Mouse (Mus musculus) myocyte (in vitro differentiated cells): ENCODE data around the gene Map3k3. TPM values are rescaled to one million over a fixed set of nuclear protein-coding genes. Genes with fewer than 3 reads are reported as not detected.

Experiments used
- H3K27me3 ChIP-seq: one replicate; pipeline ENCODE4 v1.6.1; 2011; ENCODE audit not compliant: control insufficient read depth, insufficient read depth, insufficient read length
- H3K36me3 ChIP-seq: one replicate; pipeline ENCODE4 v1.6.1; 2011; ENCODE audit not compliant: control insufficient read depth, insufficient read depth
- H3K4me2 ChIP-seq: one replicate; pipeline ENCODE4 v1.6.1; 2011; ENCODE audit warnings: low read depth, control low read depth
- H3K4me3 ChIP-seq: one replicate; pipeline ENCODE4 v1.5.1; 2011; ENCODE audit warnings: mild to moderate bottlenecking, control low read depth, moderate library complexity
- H3K79me2 ChIP-seq: one replicate; pipeline ENCODE4 v1.6.1; 2011; ENCODE audit not compliant: control insufficient read depth, insufficient read depth
- H3ac ChIP-seq: one replicate; pipeline ENCODE4 v1.6.1; 2011; ENCODE audit not compliant: control insufficient read depth, insufficient read length
- CEBPB ChIP-seq: IDR thresholded peaks from 2 replicates; pipeline ENCODE4 v1.6.1; 2011; ENCODE audit warnings: mild to moderate bottlenecking, moderate library complexity; ENCODE audit not compliant: poor library complexity, insufficient read depth, severe bottlenecking
- E2F4 ChIP-seq: IDR thresholded peaks from one replicate; pipeline ENCODE4 v1.6.1; 2011; ENCODE audit warnings: mild to moderate bottlenecking, control low read depth, moderate library complexity; ENCODE audit not compliant: insufficient read depth
- MAX ChIP-seq: IDR thresholded peaks from one replicate; pipeline ENCODE4 v1.6.1; 2011; ENCODE audit warnings: low read depth, mild to moderate bottlenecking, control low read depth
- MYOD1 ChIP-seq, 3 experiments: IDR thresholded peaks; one replicate each; pipeline ENCODE4 v1.6.1; 2011; ENCODE audit warnings: control low read depth in 2 of 3, low read depth in 2 of 3, mild to moderate bottlenecking in 2 of 3, moderate library complexity in 1 of 3; ENCODE audit not compliant: insufficient read length in 2 of 3, control insufficient read depth in 1 of 3
- MYOG ChIP-seq, 3 experiments: IDR thresholded peaks; one replicate each; pipeline ENCODE4 v1.6.1; 2011; ENCODE audit warnings: control low read depth in 2 of 3, low read depth in 2 of 3, mild to moderate bottlenecking in 2 of 3; ENCODE audit not compliant: insufficient read length in 2 of 3, control insufficient read depth in 1 of 3, insufficient read depth in 1 of 3
- POLR2A ChIP-seq: IDR thresholded peaks from one replicate; pipeline ENCODE4 v1.6.1; 2011; ENCODE audit warnings: low read depth, mild to moderate bottlenecking, control low read depth, moderate library complexity; ENCODE audit not compliant: insufficient read length
- POLR2AphosphoS2 ChIP-seq: IDR thresholded peaks from one replicate; pipeline ENCODE4 v1.6.1; 2011; ENCODE audit warnings: low read depth, control low read depth; ENCODE audit not compliant: insufficient read length
- REST ChIP-seq: IDR thresholded peaks from one replicate; pipeline ENCODE4 v1.6.1; 2011; ENCODE audit warnings: mild to moderate bottlenecking, control low read depth, moderate library complexity; ENCODE audit not compliant: insufficient read depth, insufficient read length
- SRF ChIP-seq: IDR thresholded peaks from one replicate; pipeline ENCODE4 v1.6.1; 2011; ENCODE audit warnings: low read depth; ENCODE audit not compliant: control insufficient read depth, insufficient read length
- TCF12 ChIP-seq: IDR thresholded peaks from one replicate; pipeline ENCODE4 v1.6.1; 2011; ENCODE audit warnings: mild to moderate bottlenecking, control low read depth; ENCODE audit not compliant: poor library complexity, insufficient read depth, severe bottlenecking
- TCF3 ChIP-seq: IDR thresholded peaks from one replicate; pipeline ENCODE4 v1.6.1; 2011; ENCODE audit warnings: low read depth, control low read depth; ENCODE audit not compliant: insufficient read length
- USF1 ChIP-seq: IDR thresholded peaks from one replicate; pipeline ENCODE4 v1.6.1; 2011; ENCODE audit warnings: low read depth, mild to moderate bottlenecking, control low read depth, moderate library complexity
- polyA plus RNA-seq: library from polyadenylated mRNA; unstranded; fragments of >200 nt; fragmentation: generic; extraction: Trizol; gene quantifications from one replicate; pipeline ENCODE4 v1.2.1, GENCODE M21; 2012; ENCODE audit warnings: missing spikeins

Map3k3 gene
- polyA plus RNA-seq, 1 experiment: 21.9 TPM

DNA sequence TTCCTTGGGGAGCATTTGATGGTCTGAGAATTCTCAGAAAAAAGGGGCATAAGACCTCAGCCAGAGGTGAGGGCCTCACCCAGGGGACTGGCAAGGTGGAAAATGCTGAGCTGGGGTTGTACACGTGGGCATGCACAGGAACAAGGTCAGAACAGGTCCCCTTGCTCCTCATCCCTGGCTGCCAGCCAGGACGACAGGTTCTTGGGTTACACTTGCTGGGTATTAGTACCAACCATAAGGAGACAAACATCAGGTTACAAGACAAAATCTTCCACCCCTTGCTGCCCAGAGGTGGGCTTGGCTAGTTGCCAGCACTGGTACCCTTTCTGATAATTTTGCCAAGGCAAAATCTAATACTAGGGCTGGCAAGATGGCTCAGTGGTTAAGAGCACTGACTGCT is 77.8 kb downstream of the Map3k3 start:
- no peak overlapping the region for H3ac ChIP-seq
- H3K36me3 ChIP-seq: no peaks in the 10 kb centered on the region
- no peaks in the 10 kb centered on the region for H3K27me3 ChIP-seq
- no peaks in the 10 kb centered on the region for H3K79me2 ChIP-seq
- TF ChIP-seq SRF: no peak
- TF ChIP-seq POLR2A: no peak
- no peak for TF ChIP-seq CEBPB
- no peak for TF ChIP-seq USF1
- no peak for TF ChIP-seq TCF3
- TF ChIP-seq MAX: no peak
- no peak for TF ChIP-seq E2F4
- no peak for TF ChIP-seq MYOG (IDR thresholded peaks at IDR 0.05; ENCODE audit: control insufficient read depth in 1 of 3, insufficient read depth in 1 of 3, insufficient read length in 2 of 3, low read depth in 2 of 3)
- TF ChIP-seq POLR2AphosphoS2: no peak
- TF ChIP-seq TCF12: no peak
- no peak for TF ChIP-seq MYOD1 (IDR thresholded peaks at IDR 0.05; ENCODE audit: control insufficient read depth in 1 of 3, insufficient read length in 2 of 3, low read depth in 2 of 3)
- no peak for TF ChIP-seq REST
- no peak overlapping the region for H3K4me2 ChIP-seq
- H3K4me3 ChIP-seq: no peak overlapping the region

DNA sequence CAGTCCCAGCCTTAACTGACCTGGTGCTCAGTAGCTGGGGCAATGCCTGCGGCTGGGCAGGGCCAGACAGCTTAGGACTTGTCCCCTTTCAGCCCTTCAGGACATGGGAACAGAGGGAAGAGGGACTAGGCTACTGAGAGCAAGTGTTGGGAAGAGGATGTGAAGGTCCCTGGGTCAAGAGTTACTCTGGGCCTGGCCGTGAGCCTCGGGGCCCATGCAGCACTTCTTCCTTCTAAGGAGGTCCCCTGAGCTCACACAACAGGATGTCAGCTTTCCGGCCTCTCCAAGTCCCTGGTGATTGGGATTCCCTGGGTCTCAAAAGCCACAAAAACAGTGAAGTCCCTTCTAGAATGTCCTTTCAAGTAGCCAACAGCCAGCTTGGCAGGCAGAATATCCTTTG is 79.1 kb downstream of the Map3k3 start:
- no peak overlapping the region for H3ac ChIP-seq
- TF ChIP-seq CEBPB: no peak
- no peak for TF ChIP-seq TCF3
- TF ChIP-seq MYOD1 (IDR thresholded peaks at IDR 0.05; ENCODE audit: control insufficient read depth in 1 of 3, insufficient read length in 2 of 3, low read depth in 2 of 3): no peak
- H3K79me2 ChIP-seq: no peaks in the 10 kb centered on the region
- H3K4me3 ChIP-seq: no peak overlapping the region
- no peaks in the 10 kb centered on the region for H3K27me3 ChIP-seq
- H3K4me2 ChIP-seq: no peak overlapping the region
- peaks cover 6% of the 10 kb centered on the region for H3K36me3 ChIP-seq

DNA sequence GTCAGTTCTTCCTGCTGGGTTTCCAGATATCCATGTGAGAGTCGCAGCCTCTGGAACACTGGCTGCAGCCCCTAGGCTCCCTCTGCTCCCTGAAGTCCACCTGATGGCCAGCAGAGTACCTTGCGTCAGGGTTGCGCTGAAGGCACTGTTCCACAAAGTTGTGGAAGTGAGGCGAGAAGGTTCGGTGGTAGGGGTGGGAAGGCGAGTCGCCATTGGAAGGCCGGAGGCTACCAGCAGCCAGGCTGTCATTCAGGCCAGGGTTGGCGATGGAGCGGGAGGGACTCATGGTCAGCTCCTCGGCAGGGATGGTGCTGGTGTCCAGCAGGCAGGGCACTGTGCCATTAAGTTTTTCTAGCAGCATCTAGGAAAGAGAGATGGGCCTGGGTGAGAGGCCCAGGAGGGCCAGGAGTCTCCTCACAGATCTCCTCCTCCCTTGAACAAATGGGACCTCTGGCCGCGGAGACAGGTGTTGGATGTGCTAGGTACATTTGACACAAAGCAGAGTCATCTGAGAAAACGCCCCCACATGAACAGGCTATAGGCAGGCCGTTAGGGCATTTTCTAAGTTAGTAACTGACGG is 80.3 kb downstream of the Map3k3 start:
- Histone ChIP-seq H3ac (no peak overlapping the region), H3K36me3 (peaks cover 6% of the 10 kb centered on the region), H3K4me2 (no peak overlapping the region), H3K27me3 (no peaks in the 10 kb centered on the region), H3K79me2 (no peaks in the 10 kb centered on the region), H3K4me3 (no peak overlapping the region)
- TF ChIP-seq SRF (no peak), USF1 (no peak), POLR2A (no peak), CEBPB (no peak), POLR2AphosphoS2 (no peak), MYOG (IDR thresholded peaks at IDR 0.05; ENCODE audit: control insufficient read depth in 1 of 3, insufficient read depth in 1 of 3, insufficient read length in 2 of 3, low read depth in 2 of 3) (no peak), TCF12 (no peak), MAX (no peak), MYOD1 (IDR thresholded peaks at IDR 0.05; ENCODE audit: control insufficient read depth in 1 of 3, insufficient read length in 2 of 3, low read depth in 2 of 3) (no peak)

DNA sequence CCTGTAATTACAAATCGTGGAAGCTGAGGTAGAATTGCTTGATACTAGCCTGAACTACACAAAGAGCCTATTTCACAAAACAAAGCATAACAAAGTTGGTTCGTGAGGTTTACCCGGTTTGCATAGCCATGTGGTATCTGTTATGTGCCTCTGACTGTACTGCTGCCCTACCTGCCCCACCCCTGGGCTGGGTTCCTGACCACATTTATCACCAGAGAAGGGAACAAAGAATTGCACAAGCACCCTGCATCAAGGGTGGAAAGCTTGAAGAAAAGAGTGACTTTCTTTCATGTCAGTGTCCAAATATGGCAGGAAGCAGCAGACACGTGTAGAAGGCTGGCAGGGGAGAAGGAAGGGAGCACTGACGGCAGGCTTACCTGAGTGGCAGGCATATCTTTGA is 83.0 kb downstream of the Map3k3 start:
- H3K4me3 ChIP-seq: no peak overlapping the region

DNA sequence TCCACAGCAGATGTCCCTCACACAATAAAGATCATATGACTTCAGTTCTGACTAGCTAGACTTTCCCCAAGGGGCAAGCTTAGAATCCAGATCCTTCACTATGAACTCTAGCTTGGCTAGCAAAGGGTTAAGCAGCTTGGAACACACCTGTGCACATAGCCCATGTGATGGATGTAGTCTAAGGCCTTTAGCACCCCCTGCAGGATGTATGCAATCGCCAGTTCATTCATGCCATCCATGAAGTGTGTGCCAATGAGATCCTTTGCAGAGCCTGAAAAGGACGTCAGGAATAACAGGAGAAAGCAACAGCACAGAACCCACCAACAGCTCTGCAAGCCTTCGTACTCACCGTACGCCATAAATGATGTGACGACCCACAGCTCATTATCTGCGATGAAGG is 86.4 kb downstream of the Map3k3 start:
- no peaks in the 10 kb centered on the region for H3K27me3 ChIP-seq
- peaks cover 6% of the 10 kb centered on the region for H3K36me3 ChIP-seq
- no peaks in the 10 kb centered on the region for H3K79me2 ChIP-seq
- TF ChIP-seq E2F4 (no peak), TCF12 (no peak), SRF (no peak), POLR2AphosphoS2 (no peak), CEBPB (no peak), POLR2A (no peak), MAX (no peak), TCF3 (no peak), REST (no peak), MYOD1 (IDR thresholded peaks at IDR 0.05; ENCODE audit: control insufficient read depth in 1 of 3, insufficient read length in 2 of 3, low read depth in 2 of 3) (no peak), USF1 (no peak), MYOG (IDR thresholded peaks at IDR 0.05; ENCODE audit: control insufficient read depth in 1 of 3, insufficient read depth in 1 of 3, insufficient read length in 2 of 3, low read depth in 2 of 3) (no peak)
- H3K4me2 ChIP-seq: no peak overlapping the region
- no peak overlapping the region for H3ac ChIP-seq
- H3K4me3 ChIP-seq: no peak overlapping the region

More for the DNA sequence above, 83.0 kb downstream of the Map3k3 start:
- TF ChIP-seq USF1 (no peak), TCF12 (no peak), TCF3 (no peak)
- H3ac ChIP-seq: no peak overlapping the region
- no peak overlapping the region for H3K4me2 ChIP-seq
- no peaks in the 10 kb centered on the region for H3K79me2 ChIP-seq
- no peaks in the 10 kb centered on the region for H3K27me3 ChIP-seq
- peaks cover 6% of the 10 kb centered on the region for H3K36me3 ChIP-seq

DNA sequence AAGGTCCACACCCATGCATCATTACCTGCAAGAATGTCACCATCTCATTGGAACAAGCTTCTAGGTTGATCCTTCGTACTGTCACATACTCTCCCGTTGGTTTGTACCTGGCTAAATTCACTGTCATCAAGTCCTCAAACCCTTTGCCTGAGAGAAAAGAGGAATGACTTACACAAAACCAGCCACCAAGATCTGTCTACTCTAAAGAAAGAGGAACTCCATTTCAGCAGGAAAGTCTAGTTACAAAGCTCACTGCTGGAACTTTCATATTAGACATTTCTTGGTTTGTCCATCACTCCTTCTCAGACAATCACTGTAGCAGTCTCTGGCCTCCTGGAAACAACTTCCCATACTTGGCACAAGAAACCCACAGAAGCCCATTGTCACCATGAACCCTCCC is 88.8 kb downstream of the Map3k3 start:
- Histone ChIP-seq H3K4me3 (no peak overlapping the region), H3K36me3 (no peaks in the 10 kb centered on the region), H3ac (no peak overlapping the region), H3K4me2 (no peak overlapping the region), H3K27me3 (no peaks in the 10 kb centered on the region), H3K79me2 (no peaks in the 10 kb centered on the region)
- TF ChIP-seq SRF (no peak), MYOG (IDR thresholded peaks at IDR 0.05; ENCODE audit: control insufficient read depth in 1 of 3, insufficient read depth in 1 of 3, insufficient read length in 2 of 3, low read depth in 2 of 3) (no peak), USF1 (no peak), POLR2A (no peak), REST (no peak), TCF12 (no peak), TCF3 (no peak)
